Mouse (Mus musculus) heart, embryonic 12.5 days (tissue): ENCODE results near the gene Efemp2. TPM values are rescaled to one million over a fixed set of nuclear protein-coding genes. Genes with fewer than 3 reads are reported as not detected.

Experiments
- polyA plus RNA-seq: library from polyadenylated mRNA; unstranded; fragments of >200 nt; fragmentation: Nextera tagmentation; extraction: Ambion mirVana; gene quantifications from 2 replicates; pipeline ENCODE4 v1.2.1, GENCODE M21; 2016

The Efemp2 gene
- polyA plus RNA-seq, 1 experiment from 2014 or later = 70.3 TPM

Other genes starting within 250 kb of the Efemp2 start
- 27.9 and 28.4 TPM in 2 replicates for gene Pacs1, start 200.8 kb upstream of the Efemp2 start, polyA plus RNA-seq
- gene Sf3b2, start 178.5 kb upstream of the Efemp2 start, polyA plus RNA-seq = 221 and 227 TPM in 2 replicates
- gene Gal3st3, start 175.6 kb upstream of the Efemp2 start, polyA plus RNA-seq = 3.8 and 4.5 TPM in 2 replicates
- not detected in 2 replicates for gene Catsper1, start 138.2 kb upstream of the Efemp2 start, polyA plus RNA-seq
- not detected in 2 replicates for gene Cst6, start 124.4 kb upstream of the Efemp2 start, polyA plus RNA-seq
- 42.8 and 43.0 TPM in 2 replicates for gene Eif1ad, start 107.2 kb upstream of the Efemp2 start, polyA plus RNA-seq
- gene Banf1, start 106.8 kb upstream of the Efemp2 start, polyA plus RNA-seq = 400 and 410 TPM in 2 replicates
- gene Sart1, start 85.3 kb upstream of the Efemp2 start, polyA plus RNA-seq = 61.6 and 63.9 TPM in 2 replicates
- 1.7 and 1.8 TPM in 2 replicates for gene Tsga10ip, start 71.4 kb upstream of the Efemp2 start, polyA plus RNA-seq
- 190 and 194 TPM in 2 replicates for gene Drap1, start 49.0 kb upstream of the Efemp2 start, polyA plus RNA-seq
- gene AI837181, start 48.8 kb upstream of the Efemp2 start, polyA plus RNA-seq = 38.8 and 39.5 TPM in 2 replicates
- gene Fosl1, start 26.4 kb upstream of the Efemp2 start, polyA plus RNA-seq = not detected in 2 replicates
- gene Ccdc85b, start 16.1 kb upstream of the Efemp2 start, polyA plus RNA-seq = 10.5 and 13.0 TPM in 2 replicates
- 81.9 and 85.4 TPM in 2 replicates for gene Fibp, start 13.3 kb upstream of the Efemp2 start, polyA plus RNA-seq
- 1.3 and 1.7 TPM in 2 replicates for gene Ctsw, start 5.4 kb upstream of the Efemp2 start, polyA plus RNA-seq
- 33.2 and 37.6 TPM in 2 replicates for gene Mus81, start 14.4 kb downstream of the Efemp2 start, polyA plus RNA-seq
- 1,913 and 1,997 TPM in 2 replicates for gene Cfl1, start 16.5 kb downstream of the Efemp2 start, polyA plus RNA-seq
- 0.23 and 0.24 TPM in 2 replicates for gene 1700020D05Rik, start 29.8 kb downstream of the Efemp2 start, polyA plus RNA-seq
- gene Snx32, start 36.6 kb downstream of the Efemp2 start, polyA plus RNA-seq = 16.3 and 16.9 TPM in 2 replicates
- gene Ovol1, start 86.7 kb downstream of the Efemp2 start, polyA plus RNA-seq = not detected in 2 replicates
- gene Ap5b1, start 94.1 kb downstream of the Efemp2 start, polyA plus RNA-seq = 2.2 and 2.5 TPM in 2 replicates
- 102 and 110 TPM in 2 replicates for gene Rnaseh2c, start 127.9 kb downstream of the Efemp2 start, polyA plus RNA-seq
- gene Kat5, start 136.3 kb downstream of the Efemp2 start, polyA plus RNA-seq = 31.5 and 36.1 TPM in 2 replicates
- 41.3 and 42.5 TPM in 2 replicates for gene Rela, start 163.5 kb downstream of the Efemp2 start, polyA plus RNA-seq
- 25.5 and 28.1 TPM in 2 replicates for gene Sipa1, start 189.8 kb downstream of the Efemp2 start, polyA plus RNA-seq
- gene Map3k11, start 214.8 kb downstream of the Efemp2 start, polyA plus RNA-seq = 30.6 and 32.8 TPM in 2 replicates
- gene Pcnx3, start 215.0 kb downstream of the Efemp2 start, polyA plus RNA-seq = 22.0 and 22.3 TPM in 2 replicates
- gene Kcnk7, start 230.4 kb downstream of the Efemp2 start, polyA plus RNA-seq = 0.17 TPM in 1 of 2 replicates, not detected in the other